Mouse (Mus musculus) E14TG2a.4 (cell line): Measurements from ENCODE around the gene Chd9.

Source experiments
- CTCF ChIP-seq: conservative IDR thresholded peaks from 2 replicates; pipeline ENCODE4 v1.5.1; 2014; ENCODE audit warnings: low read length
- POU5F1 ChIP-seq: IDR thresholded peaks from 2 replicates; pipeline ENCODE4 v1.6.1; 2014; ENCODE audit warnings: low read length, borderline replicate concordance

DNA sequence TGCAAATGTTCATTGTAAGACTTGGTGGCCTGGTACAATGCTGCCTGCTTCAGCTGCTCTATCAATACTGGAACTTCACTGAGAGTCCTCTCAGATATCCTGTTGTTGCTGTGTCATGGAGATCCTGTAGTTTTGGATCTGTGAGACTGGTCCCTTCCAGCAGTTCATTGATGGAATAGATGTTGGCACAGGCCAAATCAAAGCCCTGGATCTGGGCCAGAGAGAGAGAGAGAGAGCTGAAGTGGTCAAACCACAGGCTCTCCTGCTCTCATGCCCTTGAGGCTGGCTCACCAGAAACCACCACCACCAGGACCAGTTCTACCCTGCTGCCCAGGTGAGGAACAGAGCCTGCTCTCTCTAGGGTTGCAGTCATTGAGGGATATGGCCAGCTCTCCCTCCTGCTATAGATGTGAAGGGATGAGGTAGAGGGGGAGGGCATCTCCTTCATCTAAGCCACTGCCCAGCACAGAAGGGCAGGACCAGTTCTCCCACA lies 231.0 kb downstream of the Chd9 start:
- no peak for TF ChIP-seq CTCF
- TF ChIP-seq POU5F1: no peak
